Mouse (Mus musculus) intestine, embryonic 14.5 days (tissue): ENCODE results near the gene Ilf2. TPM values are rescaled to one million over a fixed set of nuclear protein-coding genes. Genes with fewer than 3 reads are reported as not detected.

ENCODE experiments used
- ATAC-seq: fragments of 200-750 bp; cut with Nextera tagmentation; replicated peaks from 2 replicates; pipeline ENCODE4 v1.8.0; 2017; ENCODE audit warnings: low read depth, moderate number of reproducible peaks, moderate TSS enrichment, moderate library complexity; ENCODE audit not compliant: low FRiP score, low TSS enrichment
- DNase-seq: peaks from one replicate; pipeline ENCODE4 v3.0.0-alpha.2; 2018; ENCODE audit warnings: low spot score
- H3K27ac ChIP-seq: fragments of 300-500 bp; sonication (generic); 2 replicates; pipeline ENCODE4 v1.5.1; 2014; ENCODE audit warnings: low read depth, mild to moderate bottlenecking, control low read depth
- H3K27me3 ChIP-seq: fragments of 300-500 bp; sonication (generic); replicated peaks from 2 replicates; pipeline ENCODE4 v1.6.1; 2014; ENCODE audit warnings: low read length, control low read depth; ENCODE audit not compliant: control insufficient read depth, insufficient read depth
- H3K36me3 ChIP-seq: fragments of 300-500 bp; sonication (generic); 2 replicates; pipeline ENCODE4 v1.6.1; 2014; ENCODE audit warnings: low read length, control low read depth; ENCODE audit not compliant: control insufficient read depth, insufficient read depth
- H3K4me1 ChIP-seq: fragments of 300-500 bp; sonication (generic); replicated peaks from 2 replicates; pipeline ENCODE4 v1.6.1; 2014; ENCODE audit warnings: low read length, control low read depth, mixed read lengths; ENCODE audit not compliant: control insufficient read depth, insufficient read depth
- H3K4me2 ChIP-seq: fragments of 300-500 bp; sonication (generic); 2 replicates; pipeline ENCODE4 v1.6.1; 2014; ENCODE audit warnings: low read length
- H3K4me3 ChIP-seq: fragments of 300-500 bp; sonication (generic); 2 replicates; pipeline ENCODE4 v1.5.1; 2014; ENCODE audit warnings: low read depth, low read length, control low read depth, mixed read lengths
- H3K9ac ChIP-seq: fragments of 300-500 bp; sonication (generic); 2 replicates; pipeline ENCODE4 v1.6.1; 2014; ENCODE audit warnings: mild to moderate bottlenecking, low read length
- H3K9me3 ChIP-seq: fragments of 300-500 bp; sonication (generic); 2 replicates; pipeline ENCODE4 v1.6.1; 2016; ENCODE audit warnings: low read length, control low read depth; ENCODE audit not compliant: control insufficient read depth
- WGBS: fragments of 180-500 bp; shearing (Covaris S2); extraction: QIAGEN DNeasy Blood & Tissue Kit; methylation state at CpG from one replicate; pipeline ENCODE4 v1.1.7; 2014; 5-methylcytosine and 5-hydroxymethylcytosine counted together
- polyA plus RNA-seq: library from polyadenylated mRNA; unstranded; fragments of >200 nt; fragmentation: Nextera tagmentation; extraction: Ambion mirVana; gene quantifications from 2 replicates; pipeline ENCODE4 v1.2.1, GENCODE M21; 2014

Ilf2 gene
- polyA plus RNA-seq, 1 experiment from 2014 or later: 188 TPM

DNA sequence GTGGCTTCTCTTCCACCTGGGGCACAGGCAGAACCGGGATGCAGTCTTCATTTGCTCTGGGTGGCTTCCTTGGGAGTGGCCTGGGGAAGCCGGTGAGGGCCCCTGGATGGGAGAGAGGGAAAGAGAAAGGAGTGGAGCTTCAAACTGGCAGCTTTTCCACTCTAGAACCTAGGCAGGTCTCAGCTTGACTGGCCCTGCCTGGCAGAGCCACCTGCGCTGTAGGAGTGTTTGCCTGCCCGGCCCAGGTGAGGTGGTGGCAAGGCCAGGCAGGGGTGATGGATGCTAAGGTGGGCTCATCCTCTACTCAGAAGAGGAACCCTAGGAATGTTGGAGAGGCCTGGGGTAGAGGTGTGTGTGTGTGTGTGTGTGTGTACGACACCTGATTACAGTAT is 62.0 kb downstream of the Ilf2 start:
- Histone ChIP-seq H3K27me3 (no peaks in the 10 kb centered on the region), H3K27ac (peak overlapping the region; percentile 25; the same call in 1 of the 2 replicates), H3K4me3 (peak overlapping the region; percentile 20; the same call in 1 of the 2 replicates), H3K9ac (no peak overlapping the region; the same call in none of the 2 replicates), H3K36me3 (no peaks in the 10 kb centered on the region), H3K9me3 (no peaks in the 10 kb centered on the region), H3K4me2 (peak overlapping the region; percentile 39), H3K4me1 (peaks cover 8% of the 10 kb centered on the region)
- 72% methylated on average over 5 of the region's 5 CpGs for WGBS
- DNase-seq (no peak), ATAC-seq (0 out of 2 replicates have a peak, but pooled peaks have one; percentile 21)

Other genes starting within 250 kb of the Ilf2 start
- 112 and 114 TPM in 2 replicates for gene Jtb, start 244.5 kb upstream of the Ilf2 start, polyA plus RNA-seq
- gene Creb3l4, start 232.6 kb upstream of the Ilf2 start, polyA plus RNA-seq: 5.8 and 6.9 TPM in 2 replicates
- 101 and 104 TPM in 2 replicates for gene Slc39a1, start 228.0 kb upstream of the Ilf2 start, polyA plus RNA-seq
- gene Crtc2, start 222.0 kb upstream of the Ilf2 start, polyA plus RNA-seq: 17.3 and 17.5 TPM in 2 replicates
- gene Dennd4b, start 210.9 kb upstream of the Ilf2 start, polyA plus RNA-seq: 3.6 and 4.9 TPM in 2 replicates
- 15.5 and 16.0 TPM in 2 replicates for gene Gatad2b, start 182.9 kb upstream of the Ilf2 start, polyA plus RNA-seq
- gene Slc27a3, start 86.2 kb upstream of the Ilf2 start, polyA plus RNA-seq: 10.2 and 11.0 TPM in 2 replicates
- 31.2 and 31.7 TPM in 2 replicates for gene Ints3, start 42.5 kb upstream of the Ilf2 start, polyA plus RNA-seq
- 5.3 and 5.9 TPM in 2 replicates for gene Npr1, start 10.3 kb upstream of the Ilf2 start, polyA plus RNA-seq
- gene Snapin, start 14.9 kb downstream of the Ilf2 start, polyA plus RNA-seq: 67.5 and 80.6 TPM in 2 replicates
- gene Chtop, start 33.4 kb downstream of the Ilf2 start, polyA plus RNA-seq: 86.4 and 87.0 TPM in 2 replicates
- 50.7 and 66.8 TPM in 2 replicates for gene S100a1, start 38.3 kb downstream of the Ilf2 start, polyA plus RNA-seq
- 27.7 and 30.3 TPM in 2 replicates for gene S100a13, start 38.3 kb downstream of the Ilf2 start, polyA plus RNA-seq
- gene S100a14, start 50.7 kb downstream of the Ilf2 start, polyA plus RNA-seq: 0.91 and 1.0 TPM in 2 replicates
- 107 and 121 TPM in 2 replicates for gene S100a16, start 61.1 kb downstream of the Ilf2 start, polyA plus RNA-seq
- 0.39 and 0.81 TPM in 2 replicates for gene S100a3, start 84.5 kb downstream of the Ilf2 start, polyA plus RNA-seq
- not detected in 2 replicates for gene S100a2, start 114.1 kb downstream of the Ilf2 start, polyA plus RNA-seq
- not detected in 2 replicates for gene Gm42674, start 125.8 kb downstream of the Ilf2 start, polyA plus RNA-seq
- 4.1 and 5.3 TPM in 2 replicates for gene S100a4, start 127.6 kb downstream of the Ilf2 start, polyA plus RNA-seq
- 5.1 and 8.6 TPM in 2 replicates for gene S100a5, start 132.4 kb downstream of the Ilf2 start, polyA plus RNA-seq
- 359 and 401 TPM in 2 replicates for gene S100a6, start 136.8 kb downstream of the Ilf2 start, polyA plus RNA-seq
- gene S100a7a, start 177.9 kb downstream of the Ilf2 start, polyA plus RNA-seq: 0.13 TPM in 1 of 2 replicates, not detected in the other
- gene S100a8, start 192.9 kb downstream of the Ilf2 start, polyA plus RNA-seq: 2.3 and 14.3 TPM in 2 replicates
- 1.6 and 5.3 TPM in 2 replicates for gene S100a9, start 219.6 kb downstream of the Ilf2 start, polyA plus RNA-seq